Mouse (Mus musculus): Measurements from ENCODE around the gene Apol7a. TPM values are rescaled to one million over a fixed set of nuclear protein-coding genes. Genes with fewer than 3 reads are reported as not detected.
A peak's percentile ranks its signal among the peaks of the same experiment; 100 is the strongest.

The Apol7a gene
- polyA plus RNA-seq, 1 experiment: not detected

DNA sequence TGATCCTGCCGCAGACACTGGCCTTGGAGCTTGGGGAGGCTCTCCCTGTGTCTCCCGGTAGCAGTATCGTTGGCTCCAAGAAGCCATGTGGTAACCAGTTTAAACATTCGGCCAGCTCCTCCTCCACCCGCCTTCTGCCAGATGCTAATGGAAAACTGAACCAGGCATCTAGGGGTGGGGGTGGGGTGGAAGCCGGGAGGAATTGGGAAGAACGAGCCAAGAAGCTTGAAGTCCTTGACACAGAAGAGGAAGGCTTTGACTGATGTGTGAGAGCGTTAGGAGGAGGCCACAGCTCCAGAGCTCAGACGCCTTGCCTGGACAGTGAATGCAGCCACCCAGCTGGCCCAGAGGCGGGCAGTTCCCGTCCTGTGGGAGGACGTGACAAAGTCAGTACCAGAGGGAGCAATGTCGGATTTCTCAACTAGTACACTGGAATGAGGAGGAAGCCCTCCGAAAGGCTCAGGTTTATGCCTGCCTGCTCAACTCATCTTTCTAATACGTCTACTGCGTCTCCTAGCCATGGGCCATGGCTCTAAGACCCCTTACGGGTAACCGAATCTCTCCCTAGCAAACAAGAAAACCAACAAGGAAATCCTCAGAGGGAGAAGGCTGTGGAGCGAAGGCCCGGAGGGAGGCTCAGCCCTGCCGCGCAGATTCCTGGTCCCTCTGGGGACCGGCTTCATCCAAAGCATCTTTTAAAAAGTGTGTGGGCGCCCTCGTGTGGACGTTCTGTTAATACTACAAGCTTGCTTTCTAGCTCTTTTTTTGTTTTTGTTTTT is 32.0 kb downstream of the Apol7a start:
- TF ChIP-seq POLR2A (IDR thresholded peaks at IDR 0.05; ENCODE audit: borderline replicate concordance, extremely low read depth, insufficient read depth, insufficient read length, poor library complexity, severe bottlenecking) (peak; percentile 41; the same call in 1 of the 2 replicates), CTCF (IDR thresholded peaks at IDR 0.05; ENCODE audit: borderline replicate concordance, extremely low read depth, insufficient read depth, insufficient read length) (peak; percentile 72)
- peak; percentile 96 for DNase-seq (ENCODE audit: low read depth)

GRCm38 (mm10) chr15:77365700-77366570 is 33.0 kb downstream of the Apol7a start:
- TF ChIP-seq CTCF (IDR thresholded peaks at IDR 0.05; ENCODE audit: borderline replicate concordance, extremely low read depth, insufficient read depth, insufficient read length) (no peak), POLR2A (IDR thresholded peaks at IDR 0.05; ENCODE audit: borderline replicate concordance, extremely low read depth, insufficient read depth, insufficient read length, poor library complexity, severe bottlenecking) (no peak)

GRCm38 (mm10) chr15:77364026-77364425 is 34.9 kb downstream of the Apol7a start:
- DNase-seq (ENCODE audit: low read depth): no peak

More at GRCm38 (mm10) chr15:77365700-77366570, 33.0 kb downstream of the Apol7a start:
- DNase-seq (ENCODE audit: low read depth): no peak

DNA sequence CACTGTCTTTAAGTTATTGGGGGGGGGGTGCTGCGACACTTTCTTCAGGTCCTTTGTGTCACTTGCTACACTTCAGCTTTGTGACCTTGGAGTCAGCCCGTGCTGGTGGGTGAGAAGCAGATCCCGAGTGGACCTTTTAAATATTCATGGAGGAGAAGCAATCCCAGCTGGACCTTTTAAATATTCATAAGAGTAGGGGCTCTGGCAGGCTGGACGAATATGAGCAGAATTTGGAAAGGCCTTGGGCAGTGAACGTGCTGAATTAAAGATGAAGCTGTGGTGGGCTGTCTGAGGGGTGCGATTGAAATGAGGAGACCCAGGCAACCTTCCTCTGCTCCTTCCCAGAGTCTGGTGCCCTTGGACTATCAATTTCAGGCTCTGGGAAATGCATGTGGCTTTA is 35.3 kb downstream of the Apol7a start:
- DNase-seq (ENCODE audit: low read depth): peak; percentile 72

More at GRCm38 (mm10) chr15:77364026-77364425, 34.9 kb downstream of the Apol7a start:
- TF ChIP-seq CTCF (IDR thresholded peaks at IDR 0.05; ENCODE audit: borderline replicate concordance, extremely low read depth, insufficient read depth, insufficient read length) (no peak), POLR2A (IDR thresholded peaks at IDR 0.05; ENCODE audit: borderline replicate concordance, extremely low read depth, insufficient read depth, insufficient read length, poor library complexity, severe bottlenecking) (no peak)

DNA sequence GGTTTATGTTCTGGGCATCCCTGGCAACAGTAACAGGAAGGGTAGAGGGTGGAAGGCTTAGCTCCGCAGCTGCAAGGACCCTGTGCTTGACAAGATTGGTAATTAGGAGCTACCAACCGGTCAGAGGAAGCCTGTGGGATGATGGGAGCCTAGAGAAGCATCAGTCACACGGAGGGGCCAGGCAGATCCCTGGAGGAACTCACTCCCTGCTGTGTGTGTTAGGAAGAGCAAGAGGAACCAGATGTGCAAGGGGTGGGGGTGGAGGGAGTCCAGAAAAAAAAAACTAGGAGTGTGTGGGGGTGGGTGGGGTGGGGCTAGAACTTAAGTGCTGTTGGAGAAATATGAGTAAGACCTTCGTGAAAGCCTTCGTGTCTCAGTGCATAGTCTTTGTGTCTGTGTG is 36.0 kb downstream of the Apol7a start:
- TF ChIP-seq CTCF (IDR thresholded peaks at IDR 0.05; ENCODE audit: borderline replicate concordance, extremely low read depth, insufficient read depth, insufficient read length) (no peak), POLR2A (IDR thresholded peaks at IDR 0.05; ENCODE audit: borderline replicate concordance, extremely low read depth, insufficient read depth, insufficient read length, poor library complexity, severe bottlenecking) (no peak)
- DNase-seq (ENCODE audit: low read depth): no peak

More for the DNA sequence above, 35.3 kb downstream of the Apol7a start:
- TF ChIP-seq POLR2A (IDR thresholded peaks at IDR 0.05; ENCODE audit: borderline replicate concordance, extremely low read depth, insufficient read depth, insufficient read length, poor library complexity, severe bottlenecking) (no peak), CTCF (IDR thresholded peaks at IDR 0.05; ENCODE audit: borderline replicate concordance, extremely low read depth, insufficient read depth, insufficient read length) (no peak)

- TF ChIP-seq CTCF (IDR thresholded peaks at IDR 0.05; ENCODE audit: borderline replicate concordance, extremely low read depth, insufficient read depth, insufficient read length): no peak
- no peak for TF ChIP-seq POLR2A (IDR thresholded peaks at IDR 0.05; ENCODE audit: borderline replicate concordance, extremely low read depth, insufficient read depth, insufficient read length, poor library complexity, severe bottlenecking)
- DNase-seq (ENCODE audit: low read depth): no peak
Measured at GRCm38 (mm10) chr15:77359905-77360304, 39.0 kb downstream of the Apol7a start.

DNA sequence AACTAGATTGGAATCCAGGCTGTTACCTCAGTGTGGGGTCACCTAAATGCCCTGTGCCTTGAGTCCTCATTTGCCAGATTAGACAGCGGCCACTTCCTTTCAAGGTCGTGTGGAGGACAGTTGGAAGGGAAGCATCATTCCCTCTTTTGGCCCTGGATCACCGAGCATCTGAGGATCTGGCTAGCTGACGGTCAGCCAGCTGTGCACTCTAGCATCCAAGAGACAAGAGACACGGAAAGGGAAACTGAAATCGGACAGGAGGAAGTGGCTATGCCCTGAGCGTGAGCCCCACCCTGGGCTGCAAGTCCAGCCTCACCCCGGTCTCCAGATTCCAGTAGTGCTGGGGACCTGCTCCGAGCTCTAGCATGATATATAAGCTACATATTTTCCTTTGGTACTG is 39.4 kb downstream of the Apol7a start:
- no peak for DNase-seq (ENCODE audit: low read depth)
- TF ChIP-seq CTCF (IDR thresholded peaks at IDR 0.05; ENCODE audit: borderline replicate concordance, extremely low read depth, insufficient read depth, insufficient read length) (no peak), POLR2A (IDR thresholded peaks at IDR 0.05; ENCODE audit: borderline replicate concordance, extremely low read depth, insufficient read depth, insufficient read length, poor library complexity, severe bottlenecking) (no peak)

DNA sequence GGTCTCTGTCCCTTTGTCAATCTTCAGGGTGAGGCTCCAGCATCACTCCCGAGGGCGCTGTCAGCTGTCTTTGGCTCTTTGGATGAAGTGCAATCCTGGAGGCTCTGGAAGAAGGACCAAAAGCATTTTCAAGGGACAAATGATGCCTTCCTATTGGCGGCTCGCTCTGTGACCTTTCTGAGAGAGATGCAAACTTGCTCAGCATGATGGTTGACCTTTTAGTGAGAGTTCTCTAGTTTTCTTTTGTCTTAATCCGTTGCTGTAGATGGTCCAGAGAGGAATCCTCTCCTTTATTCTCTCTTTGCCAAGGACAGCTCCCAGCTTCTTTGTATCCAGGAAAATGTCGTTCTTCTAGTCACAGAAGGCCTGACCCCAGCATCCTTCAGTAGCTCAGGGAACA is 39.8 kb downstream of the Apol7a start:
- TF ChIP-seq CTCF (IDR thresholded peaks at IDR 0.05; ENCODE audit: borderline replicate concordance, extremely low read depth, insufficient read depth, insufficient read length): no peak
- TF ChIP-seq POLR2A (IDR thresholded peaks at IDR 0.05; ENCODE audit: borderline replicate concordance, extremely low read depth, insufficient read depth, insufficient read length, poor library complexity, severe bottlenecking): no peak
- no peak for DNase-seq (ENCODE audit: low read depth)

- peak; percentile 95 for DNase-seq (ENCODE audit: low read depth)
- no peak for TF ChIP-seq POLR2A (IDR thresholded peaks at IDR 0.05; ENCODE audit: borderline replicate concordance, extremely low read depth, insufficient read depth, insufficient read length, poor library complexity, severe bottlenecking)
- peak; percentile 96 for TF ChIP-seq CTCF (IDR thresholded peaks at IDR 0.05; ENCODE audit: borderline replicate concordance, extremely low read depth, insufficient read depth, insufficient read length)
Measured at GRCm38 (mm10) chr15:77358320-77359040, 40.4 kb downstream of the Apol7a start.

GRCm38 (mm10) chr15:77356248-77356810 is 42.6 kb downstream of the Apol7a start:
- DNase-seq (ENCODE audit: low read depth): peak; percentile 75
- TF ChIP-seq CTCF (IDR thresholded peaks at IDR 0.05; ENCODE audit: borderline replicate concordance, extremely low read depth, insufficient read depth, insufficient read length): no peak
- no peak for TF ChIP-seq POLR2A (IDR thresholded peaks at IDR 0.05; ENCODE audit: borderline replicate concordance, extremely low read depth, insufficient read depth, insufficient read length, poor library complexity, severe bottlenecking)

All from brain, embryonic 14.5 days (tissue).